9 mouse cellular contexts compared by ENCODE assay signal in genomic region chr5:64703091-64703872, GRCm38 (mm10).
DNase-seq lines count a peak whose midpoint lies in the region; ATAC-seq lines count a peak whose summit lies in the region.
"Had no signal": no experiment of that assay in that cellular context is flagged by ENCODE, and none has a peak within 500 bp of the region (broad histone marks: within the 10 kb centered on the region; RNA-seq: fewer than 3 reads in every experiment).

No protein-coding gene starts in this region.

- peak; percentile 63 for DNase-seq in 3T3-L1 (ENCODE audit: low read depth, low spot score)
- peak; percentile 44 for DNase-seq in cerebellum, adult 11 months
- peak; percentile 78 for DNase-seq in forebrain, embryonic 14.5 days (ENCODE audit: low spot score)
- DNase-seq in heart, postnatal 4 days: peak; percentile 42
- peak; percentile 89 for DNase-seq in layer of hippocampus, adult 9-11 months
- peak; percentile 65 for DNase-seq in lung, postnatal 25 days (ENCODE audit: low spot score)
- DNase-seq in right cerebral cortex, postnatal 25 days: peak; percentile 34
- DNase-seq in spleen, postnatal 10 days (ENCODE audit: low spot score in 2 of 2): no peak

- H3K4me1 ChIP-seq in forebrain, embryonic 14.5 days (ENCODE audit: control insufficient read depth, insufficient read depth, low read length): peaks cover 16% of the 10 kb centered on the region

- H3K9ac ChIP-seq in forebrain, embryonic 14.5 days (ENCODE audit: low read length): no peak overlapping the region

- no peaks in the 10 kb centered on the region for H3K9me3 ChIP-seq in forebrain, embryonic 14.5 days (replicated peaks; ENCODE audit: control insufficient read depth, low read length)

- no peak overlapping the region for H3K4me3 ChIP-seq in forebrain, embryonic 14.5 days (ENCODE audit: low read depth, low read length)

- 51% methylated on average over 9 of the region's 9 CpGs for WGBS in forebrain, embryonic 14.5 days

- H3K27me3 ChIP-seq in forebrain, embryonic 14.5 days (replicated peaks; ENCODE audit: control insufficient read depth, insufficient read depth, low read length): no peaks in the 10 kb centered on the region
- H3K27me3 ChIP-seq: Patski had no signal

- ATAC-seq in forebrain, embryonic 14.5 days: peak; percentile 88
- ATAC-seq: Patski had no signal

- H3K4me2 ChIP-seq in forebrain, embryonic 14.5 days (ENCODE audit: low read length): peak overlapping the region; percentile 7; the same call in 1 of the 2 replicates

- peak overlapping the region; percentile 70 for H3K27ac ChIP-seq in forebrain, embryonic 14.5 days (ENCODE audit: low read depth, low read length)

- no peaks in the 10 kb centered on the region for H3K36me3 ChIP-seq in forebrain, embryonic 14.5 days (ENCODE audit: control insufficient read depth, insufficient read depth, low read length)

Comparison
In these comparisons a context has a peak if more than half of its experiments do, and no peak if none do; other contexts are left out.
1. DNase-seq: peak in 3T3-L1 (single experiment), cerebellum, adult 11 months (single experiment), forebrain, embryonic 14.5 days (single experiment), heart, postnatal 4 days (single experiment), layer of hippocampus, adult 9-11 months (single experiment), lung, postnatal 25 days (single experiment) and right cerebral cortex, postnatal 25 days (single experiment); none in spleen, postnatal 10 days (0 of 2).